Mouse (Mus musculus): ENCODE data around the gene Rasgrp2.
A peak's percentile ranks its signal among the peaks of the same experiment; 100 is the strongest.

Rasgrp2 gene

GRCm38 (mm10) chr19:6427653-6428434 lies 28.7 kb downstream of the Rasgrp2 start:
- DNase-seq (ENCODE audit: low read depth, low spot score) = no peak

GRCm38 (mm10) chr19:6428501-6429200 lies 29.5 kb downstream of the Rasgrp2 start:
- DNase-seq (ENCODE audit: low read depth, low spot score) = no peak

GRCm38 (mm10) chr19:6443016-6443415 lies 43.9 kb downstream of the Rasgrp2 start:
- no peak for DNase-seq (ENCODE audit: low read depth, low spot score)

DNA sequence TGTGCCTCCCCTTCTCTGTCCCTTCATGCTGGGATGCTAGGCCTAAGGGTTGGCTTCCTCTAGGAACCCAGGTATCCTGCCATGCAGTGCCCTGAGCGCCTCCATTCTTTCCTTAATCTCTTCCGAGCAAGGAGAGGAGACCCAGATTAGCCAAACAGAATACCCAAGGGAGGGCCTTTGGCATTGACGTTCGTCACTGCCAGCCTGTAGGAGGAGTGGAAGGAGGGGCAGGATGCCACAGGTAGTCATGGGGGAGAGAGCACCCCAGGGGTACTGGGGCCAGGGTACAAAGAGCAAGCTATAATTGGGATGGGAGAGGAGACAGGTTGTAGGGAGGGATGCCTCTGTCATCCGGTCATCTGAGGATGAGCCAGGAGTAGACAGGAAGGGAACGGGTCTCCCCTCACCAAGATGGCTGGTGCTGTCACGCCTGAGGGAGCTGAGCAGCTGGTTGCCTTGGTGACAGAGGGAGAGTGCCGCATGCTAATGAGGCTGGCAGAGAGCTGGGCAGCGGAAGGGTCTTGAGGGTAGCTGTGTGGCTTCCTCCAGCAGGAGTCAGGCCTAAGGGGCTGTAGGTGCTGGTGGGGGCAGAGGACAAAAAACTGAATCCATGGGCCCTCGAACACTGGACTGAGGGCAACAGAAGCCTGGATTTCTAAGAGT lies 46.8 kb downstream of the Rasgrp2 start:
- DNase-seq (ENCODE audit: low read depth, low spot score) = no peak

DNA sequence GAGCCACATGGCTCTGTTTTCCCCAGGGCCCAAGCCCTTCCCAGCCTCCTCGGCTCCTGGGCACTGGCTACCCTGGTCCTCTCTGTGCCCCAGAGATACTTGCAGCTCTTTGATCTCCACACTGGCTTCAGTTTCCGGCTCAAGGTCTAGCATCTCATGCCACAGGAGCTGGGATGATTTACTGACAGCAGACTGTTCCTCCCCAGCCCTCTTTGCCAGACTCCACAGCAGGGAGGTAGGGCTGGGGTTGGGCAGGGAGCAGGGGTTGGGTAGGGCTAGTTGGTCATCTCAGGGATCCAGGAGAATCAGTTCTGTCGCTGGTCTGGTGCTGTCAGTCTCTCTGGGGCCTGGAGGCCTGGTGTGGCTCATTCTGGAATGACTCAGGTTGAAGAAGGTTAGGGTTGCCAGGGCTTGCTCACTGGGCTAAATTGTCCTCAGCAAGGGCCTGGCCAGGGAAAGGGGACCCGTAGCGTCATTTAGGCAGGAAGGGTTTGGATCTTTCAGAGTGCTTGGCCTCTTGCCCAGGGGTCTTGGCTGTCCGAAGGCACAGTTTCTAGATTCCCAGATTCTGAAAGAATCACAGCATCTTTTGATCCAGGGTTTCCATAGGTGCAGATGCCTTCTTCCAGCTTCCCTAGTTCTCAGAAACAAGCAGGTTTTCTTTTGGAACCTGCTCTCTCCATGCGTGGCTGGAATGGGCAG lies 47.7 kb downstream of the Rasgrp2 start:
- DNase-seq (ENCODE audit: low read depth, low spot score) = peak; percentile 17

- DNase-seq (ENCODE audit: low read depth, low spot score) = no peak
Measured at GRCm38 (mm10) chr19:6448752-6449151, 49.6 kb downstream of the Rasgrp2 start.

- no peak for DNase-seq (ENCODE audit: low read depth, low spot score)
Measured at GRCm38 (mm10) chr19:6449841-6450240, 50.7 kb downstream of the Rasgrp2 start.

- DNase-seq (ENCODE audit: low read depth, low spot score) = peak; percentile 90
Measured at GRCm38 (mm10) chr19:6452030-6452494, 52.9 kb downstream of the Rasgrp2 start.

DNA sequence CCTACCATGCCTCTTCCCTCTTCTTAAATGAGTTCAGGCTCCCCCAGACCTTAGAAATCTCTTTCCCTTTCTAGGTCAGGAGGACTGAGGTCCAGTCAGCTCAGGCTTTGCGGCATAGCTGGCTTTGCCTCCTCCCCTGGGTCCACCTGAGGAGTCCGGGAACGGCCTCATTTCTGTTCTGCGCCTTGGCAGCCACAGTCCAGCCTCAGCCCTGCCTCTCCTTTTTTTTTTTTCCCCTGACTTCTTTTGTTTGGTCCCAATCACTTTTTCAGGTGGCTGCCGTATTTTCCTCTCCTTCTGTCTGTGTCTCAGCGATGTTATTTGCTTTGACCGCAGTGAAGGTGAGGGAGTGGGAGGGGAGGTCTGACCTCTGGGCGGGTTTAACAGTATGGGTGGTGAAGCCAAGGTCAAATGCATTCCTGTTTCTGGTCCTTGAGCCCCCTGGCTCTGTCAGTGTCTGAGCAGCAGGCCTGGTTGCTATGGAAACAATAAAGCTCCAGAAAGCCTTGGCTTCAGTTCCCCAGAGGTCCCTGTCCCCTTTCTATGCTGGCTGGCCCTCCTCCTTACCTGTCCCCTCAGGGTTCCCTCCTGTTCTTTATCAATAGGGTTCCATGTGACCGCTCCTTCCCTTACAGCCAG lies 53.7 kb downstream of the Rasgrp2 start:
- no peak for DNase-seq (ENCODE audit: low read depth, low spot score)

DNA sequence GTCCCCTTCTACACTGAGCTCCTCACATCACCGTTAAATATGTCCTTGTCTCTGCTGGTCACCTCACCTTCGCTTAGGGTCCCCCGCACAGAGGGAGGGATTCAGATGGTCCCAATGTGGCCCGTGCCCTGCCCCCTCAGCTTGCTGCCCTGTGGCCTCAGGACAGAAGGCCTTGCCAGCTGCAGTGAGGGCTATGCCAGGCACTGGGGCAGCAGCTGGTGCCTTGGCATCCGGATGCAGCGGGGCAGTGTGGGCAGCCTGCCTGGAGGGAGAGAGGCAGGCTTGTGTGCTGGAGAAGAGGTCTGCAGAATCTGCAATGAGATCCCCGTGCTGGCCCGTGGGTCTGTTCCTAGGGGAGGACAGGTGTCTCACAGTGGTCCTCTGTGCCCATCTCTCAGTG lies 54.2 kb downstream of the Rasgrp2 start:
- no peak for DNase-seq (ENCODE audit: low read depth, low spot score)

GRCm38 (mm10) chr19:6454041-6454720 lies 55.0 kb downstream of the Rasgrp2 start:
- no peak for DNase-seq (ENCODE audit: low read depth, low spot score)

- peak; percentile 56 for DNase-seq (ENCODE audit: low read depth, low spot score)
Measured at GRCm38 (mm10) chr19:6459504-6459903, 60.4 kb downstream of the Rasgrp2 start.

DNA sequence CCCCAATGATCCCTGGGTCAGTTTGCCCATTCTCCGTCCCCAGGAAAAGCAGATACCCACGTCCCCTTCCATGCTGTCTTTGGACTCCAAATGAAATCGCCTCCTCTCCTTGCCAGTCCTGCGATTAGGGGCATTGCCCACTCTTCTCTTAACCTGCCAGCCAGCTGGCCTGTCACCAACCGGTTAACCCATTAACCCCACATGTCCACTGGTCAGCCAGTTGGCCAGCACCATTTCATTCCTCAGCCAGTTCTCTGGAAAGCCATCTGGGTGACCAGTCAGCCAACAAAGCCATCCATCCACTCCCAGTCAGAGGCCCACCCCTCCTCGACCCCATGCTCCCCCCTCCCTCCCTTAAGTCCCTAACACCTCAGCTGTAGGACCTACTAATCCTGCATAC lies 63.7 kb downstream of the Rasgrp2 start:
- DNase-seq (ENCODE audit: low read depth, low spot score) = no peak

DNA sequence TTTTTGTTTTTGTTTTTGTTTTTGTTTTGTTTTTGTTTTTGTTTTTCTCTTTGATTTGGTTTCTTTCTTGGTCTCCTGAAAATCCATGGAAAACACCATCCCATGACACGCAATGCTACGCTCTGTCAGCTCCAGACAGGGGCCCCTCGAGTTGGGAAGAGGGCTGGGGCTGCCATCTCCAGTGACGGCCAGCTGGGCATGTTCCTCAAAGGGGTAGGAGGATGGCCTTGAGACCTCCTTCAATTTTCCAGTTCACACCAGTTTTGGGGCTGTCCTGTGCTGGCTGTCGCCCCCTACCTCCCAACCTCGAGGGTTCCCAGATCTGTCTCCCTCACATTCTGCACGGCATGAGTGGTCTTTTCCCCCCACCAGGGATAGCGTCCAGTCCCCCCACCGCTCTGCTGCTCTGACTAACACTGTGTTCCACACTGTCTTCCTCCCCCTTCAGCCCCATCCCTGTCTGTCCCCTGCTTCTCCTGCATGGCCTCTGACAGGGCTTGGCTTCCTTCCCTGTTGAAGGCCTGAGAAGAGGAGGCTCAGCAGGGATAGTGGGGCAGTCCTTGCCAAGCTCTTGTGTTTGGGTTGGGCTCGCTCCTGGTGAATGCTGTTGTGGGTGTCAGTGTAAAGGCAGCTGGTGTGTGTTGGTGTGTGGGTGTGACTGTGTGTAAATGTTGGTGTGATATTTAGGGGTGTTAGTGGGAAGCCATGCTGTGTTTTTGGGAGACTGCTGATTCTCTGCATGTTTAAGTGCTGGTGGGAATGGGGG lies 65.3 kb downstream of the Rasgrp2 start:
- peak; percentile 42 for DNase-seq (ENCODE audit: low read depth, low spot score)
